Mouse (Mus musculus) lung, postnatal 0 days (tissue): ENCODE results near the gene Ssbp3.

ENCODE experiments used
- CTCF ChIP-seq: IDR thresholded peaks from 2 replicates; pipeline ENCODE4 v1.5.1; 2016; ENCODE audit warnings: antibody characterized with exemption, mild to moderate bottlenecking
- EP300 ChIP-seq: IDR thresholded peaks from 2 replicates; pipeline ENCODE4 v1.6.1; 2016; ENCODE audit warnings: antibody characterized with exemption, mild to moderate bottlenecking, control low read depth

- no peak for TF ChIP-seq CTCF
- TF ChIP-seq EP300 = no peak
Measured at GRCm38 (mm10) chr4:106988886-106989225, 78.4 kb downstream of the Ssbp3 start.
